Mouse (Mus musculus) bone marrow macrophage, adult 2 months (primary cell): ENCODE data around the gene Acot6.

Experiments
- CTCF ChIP-seq: IDR thresholded peaks from 2 replicates; pipeline ENCODE4 v1.5.1; 2012; ENCODE audit warnings: low read depth, mild to moderate bottlenecking, low read length, moderate library complexity
- POLR2A ChIP-seq: IDR thresholded peaks from 2 replicates; pipeline ENCODE4 v1.6.1; 2012; ENCODE audit warnings: mild to moderate bottlenecking, low read depth, low read length, borderline replicate concordance

- no peak for TF ChIP-seq POLR2A
- no peak for TF ChIP-seq CTCF
These were observed 39.5 kb upstream of the Acot6 start for GRCm38 (mm10) chr12:84060946-84061345.
